Mouse (Mus musculus) ES-E14 (cell line): ENCODE measurements around the gene Sec16b.

Experiments
- CHD2 ChIP-seq: IDR thresholded peaks from 2 replicates; pipeline ENCODE4 v1.6.1; 2014; ENCODE audit warnings: mild to moderate bottlenecking, low read depth, low read length, inconsistent platforms
- HCFC1 ChIP-seq: IDR thresholded peaks from 2 replicates; pipeline ENCODE4 v1.6.1; 2012; ENCODE audit warnings: low read length, inconsistent platforms, borderline replicate concordance; ENCODE audit not compliant: insufficient read depth
- ZC3H11A ChIP-seq: IDR thresholded peaks from 2 replicates; pipeline ENCODE4 v1.6.1; 2012; ENCODE audit warnings: low read depth, mild to moderate bottlenecking, inconsistent platforms, low read length, borderline replicate concordance
- ZNF384 ChIP-seq: IDR thresholded peaks from 2 replicates; pipeline ENCODE4 v1.6.1; 2012; ENCODE audit warnings: low read depth, low read length, inconsistent platforms

- TF ChIP-seq ZC3H11A (no peak), CHD2 (no peak), HCFC1 (no peak), ZNF384 (no peak)
Observed at GRCm38 (mm10) chr1:157512690-157513448, 6.3 kb downstream of the Sec16b start.
